Mouse (Mus musculus) CH12.LX (cell line): ENCODE results near the gene Awat1. TPM values are rescaled to one million over a fixed set of nuclear protein-coding genes. Genes with fewer than 3 reads are reported as not detected.

Experiments
- DNase-seq: peaks from one replicate; pipeline ENCODE4 v3.0.0-alpha.2; 2013; ENCODE audit errors: extremely low read depth
- H3K27ac ChIP-seq: 2 replicates; pipeline ENCODE4 v1.5.1; 2012; ENCODE audit warnings: low read depth, mild to moderate bottlenecking, control low read depth, moderate library complexity; ENCODE audit not compliant: insufficient read depth
- H3K27me3 ChIP-seq: replicated peaks from 2 replicates; pipeline ENCODE3; 2012; ENCODE audit warnings: inconsistent platforms
- H3K36me3 ChIP-seq, 2 experiments: replicated peaks in 1 of 2; 2 replicates each; pipeline versions ENCODE3 to v1.6.1; 2012; ENCODE audit warnings: inconsistent platforms in 1 of 2, low read length in 1 of 2, mild to moderate bottlenecking in 1 of 2, mixed read lengths in 1 of 2, moderate library complexity in 1 of 2; ENCODE audit not compliant: control insufficient read depth in 1 of 2, insufficient read depth in 1 of 2
- H3K4me1 ChIP-seq, 2 experiments: 2 replicates each; pipeline ENCODE4 v1.6.1; 2012; ENCODE audit warnings: inconsistent platforms in 1 of 2, moderate library complexity in 1 of 2; ENCODE audit not compliant: insufficient read depth in 2 of 2, control insufficient read depth in 1 of 2
- H3K4me2 ChIP-seq: 2 replicates; pipeline ENCODE4 v1.6.1; 2012; ENCODE audit warnings: low read depth, mild to moderate bottlenecking, control low read depth; ENCODE audit not compliant: poor library complexity, insufficient read depth, severe bottlenecking
- H3K4me3 ChIP-seq, 3 experiments: fragments of 150-350 bp in 1 of 3; sonication (generic) in 1 of 3; replicated peaks in 1 of 3; 2 replicates each; pipeline versions ENCODE3 to v1.5.1; 2011 to 2012; ENCODE audit warnings: low read depth in 2 of 3, low read length in 2 of 3, mild to moderate bottlenecking in 2 of 3, moderate library complexity in 2 of 3, control low read depth in 1 of 3, improper control_type of control experiment in 1 of 3, inconsistent platforms in 1 of 3, mixed read lengths in 1 of 3; ENCODE audit not compliant: poor library complexity in 1 of 3
- H3K79me2 ChIP-seq: replicated peaks from 2 replicates; pipeline ENCODE4 v1.6.1; 2012; ENCODE audit warnings: mild to moderate bottlenecking, moderate library complexity; ENCODE audit not compliant: control insufficient read depth, poor library complexity, insufficient read depth, severe bottlenecking; ENCODE audit errors: extremely low read depth
- H3K9ac ChIP-seq: 2 replicates; pipeline ENCODE4 v1.6.1; 2012; ENCODE audit warnings: low read depth, mild to moderate bottlenecking, control low read depth, moderate library complexity; ENCODE audit not compliant: insufficient read depth
- H3K9me3 ChIP-seq: replicated peaks from 2 replicates; pipeline ENCODE3; 2012; ENCODE audit warnings: low read length, inconsistent platforms, mixed read lengths
- BHLHE40 ChIP-seq: IDR thresholded peaks from 2 replicates; pipeline ENCODE4 v1.6.1; 2011; ENCODE audit warnings: mild to moderate bottlenecking, low read depth, low read length, improper control_type of control experiment
- CHD1 ChIP-seq: IDR thresholded peaks from 2 replicates; pipeline ENCODE4 v1.6.1; 2012; ENCODE audit warnings: low read depth, low read length, improper control_type of control experiment, inconsistent platforms
- CHD2 ChIP-seq: IDR thresholded peaks from 2 replicates; pipeline ENCODE4 v1.6.1; 2011; ENCODE audit warnings: low read length, improper control_type of control experiment
- EP300 ChIP-seq: IDR thresholded peaks from 2 replicates; pipeline ENCODE4 v1.6.1; 2011; ENCODE audit warnings: low read length, improper control_type of control experiment
- ETS1 ChIP-seq: conservative IDR thresholded peaks from 2 replicates; pipeline ENCODE4 v1.6.1; 2012; ENCODE audit warnings: low read depth, mild to moderate bottlenecking, inconsistent platforms, low read length, improper control_type of control experiment, moderate library complexity
- GABPA ChIP-seq: IDR thresholded peaks from 2 replicates; pipeline ENCODE4 v1.6.1; 2012; ENCODE audit warnings: low read depth, low read length, improper control_type of control experiment, inconsistent platforms; ENCODE audit not compliant: insufficient replicate concordance
- IRF4 ChIP-seq: IDR thresholded peaks from 2 replicates; pipeline ENCODE4 v1.6.1; 2014; ENCODE audit warnings: low read depth, mild to moderate bottlenecking, inconsistent platforms, low read length, improper control_type of control experiment
- JUN ChIP-seq: IDR thresholded peaks from 2 replicates; pipeline ENCODE4 v1.6.1; 2011; ENCODE audit warnings: low read depth, mild to moderate bottlenecking, low read length, improper control_type of control experiment, moderate library complexity; ENCODE audit not compliant: insufficient read depth
- JUND ChIP-seq: conservative IDR thresholded peaks from 2 replicates; pipeline ENCODE4 v1.6.1; 2011; ENCODE audit warnings: low read depth, low read length, improper control_type of control experiment
- MAZ ChIP-seq: IDR thresholded peaks from 2 replicates; pipeline ENCODE4 v1.6.1; 2012; ENCODE audit warnings: low read depth, mild to moderate bottlenecking, inconsistent platforms, low read length, improper control_type of control experiment, moderate library complexity
- NRF1 ChIP-seq: IDR thresholded peaks from 2 replicates; pipeline ENCODE4 v1.6.1; 2014; ENCODE audit warnings: low read depth, mild to moderate bottlenecking, inconsistent platforms, low read length, improper control_type of control experiment, moderate library complexity
- POLR2A ChIP-seq: IDR thresholded peaks from 2 replicates; pipeline ENCODE4 v1.6.1; 2011; ENCODE audit warnings: low read depth, mild to moderate bottlenecking, improper control_type of control experiment, low read length
- POLR2AphosphoS2 ChIP-seq: IDR thresholded peaks from 2 replicates; pipeline ENCODE4 v1.6.1; 2011; ENCODE audit warnings: low read depth, low read length, improper control_type of control experiment
- RCOR1 ChIP-seq: conservative IDR thresholded peaks from 2 replicates; pipeline ENCODE4 v1.6.1; 2012; ENCODE audit warnings: low read depth, mild to moderate bottlenecking, inconsistent platforms, low read length, improper control_type of control experiment
- SIN3A ChIP-seq: IDR thresholded peaks from 2 replicates; pipeline ENCODE4 v1.6.1; 2012; ENCODE audit warnings: low read length, improper control_type of control experiment, inconsistent platforms
- SMC3 ChIP-seq: IDR thresholded peaks from 2 replicates; pipeline ENCODE4 v1.6.1; 2011; ENCODE audit warnings: low read depth, low read length, improper control_type of control experiment
- TBP ChIP-seq: conservative IDR thresholded peaks from 2 replicates; pipeline ENCODE4 v1.6.1; 2011; ENCODE audit warnings: low read depth, low read length, improper control_type of control experiment
- TCF12 ChIP-seq: IDR thresholded peaks from 2 replicates; pipeline ENCODE4 v1.6.1; 2014; ENCODE audit warnings: low read depth, mild to moderate bottlenecking, inconsistent platforms, low read length, improper control_type of control experiment
- UBTF ChIP-seq: IDR thresholded peaks from 2 replicates; pipeline ENCODE4 v1.6.1; 2012; ENCODE audit warnings: low read depth, mild to moderate bottlenecking, inconsistent platforms, low read length, improper control_type of control experiment, moderate library complexity
- USF1 ChIP-seq: IDR thresholded peaks from 2 replicates; pipeline ENCODE4 v1.6.1; 2014; ENCODE audit warnings: low read depth, mild to moderate bottlenecking, inconsistent platforms, low read length, improper control_type of control experiment
- dilution Hi-C: fragments of 300-500 bp; cut with MboI; formaldehyde crosslinking; loops from 2 replicates; pipeline ENCODE4 v1.14.3; 2020; ENCODE audit warnings: low sequenced_read_pairs; ENCODE audit not compliant: extremely low pct_unique_long_range_greater_than_20kb, extremely low pct_ligation_motif_present
- in situ Hi-C: fragments of 300-500 bp; cut with MboI; formaldehyde crosslinking; loops from 3 replicates; pipeline ENCODE4 v1.14.3; 2019; ENCODE audit warnings: low sequenced_read_pairs, low pct_ligation_motif_present, low pct_unique_long_range_greater_than_20kb, mixed read lengths
- polyA plus RNA-seq: library from polyadenylated mRNA; unstranded; fragments of >175 nt; gene quantifications from 2 replicates; pipeline ENCODE4 v1.2.1, GENCODE M21; 2012; ENCODE audit warnings: low read depth; ENCODE audit not compliant: insufficient read length
- total RNA-seq, 2 experiments: library from RNA; depleted of rRNA; stranded (reverse); fragments of 300-350 nt in 1 of 2; fragments of >200 nt in 1 of 2; gene quantifications; 2 replicates each; pipeline ENCODE4 v1.2.3; 2012 to 2014

Awat1 gene
- total and polyA plus RNA-seq, 3 experiments: not detected

DNA sequence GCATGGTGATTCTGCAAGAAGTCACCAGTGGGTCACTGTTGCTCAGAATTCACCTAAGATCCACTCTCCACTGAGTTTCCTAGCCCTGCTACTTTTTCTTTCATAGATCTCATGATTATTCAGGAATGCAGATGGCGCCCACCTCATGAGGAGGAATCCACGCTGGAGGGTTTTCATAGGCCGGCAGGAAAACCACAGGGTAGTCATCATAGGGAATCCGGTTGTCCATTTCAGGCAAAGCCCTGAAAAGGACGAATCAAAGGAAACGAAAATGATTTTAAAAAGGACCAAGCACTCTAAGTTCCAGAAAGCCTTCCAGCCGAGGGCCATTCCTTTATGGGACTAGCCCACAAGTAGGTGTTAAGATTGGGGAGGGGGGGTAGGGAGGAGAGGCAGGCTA is 53.1 kb downstream of the Awat1 start:
- dilution Hi-C loops: no loop called here
- H3K27me3 ChIP-seq: no peaks in the 10 kb centered on the region
- in situ Hi-C loops: no loop called here
- H3K79me2 ChIP-seq: peaks cover 23% of the 10 kb centered on the region
- TF ChIP-seq CHD2 (no peak), MAZ (no peak), POLR2AphosphoS2 (no peak), GABPA (no peak), UBTF (no peak), RCOR1 (no peak), NRF1 (no peak), CHD1 (no peak), EP300 (no peak), JUND (no peak), SMC3 (no peak), TCF12 (no peak), TBP (no peak)
- peak overlapping the region; percentile 98 for H3K9ac ChIP-seq
- DNase-seq: no peak
- peak overlapping the region; percentile 99 for H3K4me2 ChIP-seq
- peaks cover 12 to 43% of the 10 kb centered on the region in 2 experiments for H3K36me3 ChIP-seq
- H3K9me3 ChIP-seq: no peaks in the 10 kb centered on the region
- no peak overlapping the region for H3K27ac ChIP-seq
- H3K4me3 ChIP-seq: peak overlapping the region; percentile 52 to 85 (median 81)
- peaks cover 0 to 12% of the 10 kb centered on the region in 2 experiments; a peak in 2 of 4 replicates for H3K4me1 ChIP-seq

DNA sequence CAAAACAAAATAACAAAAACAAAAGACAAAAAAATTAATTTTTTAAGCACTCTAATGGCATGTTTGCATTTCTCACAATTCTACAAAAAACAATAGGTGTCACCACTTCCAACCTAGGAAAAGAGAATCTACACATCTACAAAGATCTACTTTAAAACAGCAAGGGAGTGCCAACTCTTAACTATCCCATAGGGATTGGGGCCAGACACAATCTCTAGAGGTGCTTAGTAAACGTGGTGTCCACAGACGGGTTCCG is 53.4 kb downstream of the Awat1 start, which contains the start of gene Kif4:
Gene Kif4 (plus strand): TSS at position 192 of the 256 bp plus-strand sequence.
- no peak for TF ChIP-seq TCF12
- TF ChIP-seq TBP: no peak
- TF ChIP-seq SMC3: no peak
- no peak for TF ChIP-seq EP300
- TF ChIP-seq BHLHE40: no peak
- no peak for TF ChIP-seq USF1
- TF ChIP-seq ETS1: no peak
- TF ChIP-seq JUN: no peak
- no peak for TF ChIP-seq IRF4
- TF ChIP-seq SIN3A: no peak
- no peak for TF ChIP-seq MAZ
- no peak for TF ChIP-seq POLR2A
- Histone ChIP-seq H3K36me3 (peaks cover 12 to 43% of the 10 kb centered on the region in 2 experiments), H3K4me3 (peak within 1 kb of the TSS; percentile 80 to 85 (median 81)), H3K4me2 (peak within 1 kb of the TSS; percentile 99), H3K27me3 (no peaks in the 10 kb centered on the region), H3K27ac (peak within 1 kb of the TSS; percentile 63), H3K9ac (peak within 1 kb of the TSS; percentile 98), H3K4me1 (peaks cover 0 to 12% of the 10 kb centered on the region in 2 experiments; a peak in 2 of 4 replicates), H3K79me2 (peaks cover 23% of the 10 kb centered on the region), H3K9me3 (no peaks in the 10 kb centered on the region)
- in situ Hi-C loops (no loop called here), dilution Hi-C loops (no loop called here)
- no peak for DNase-seq
